Mouse (Mus musculus) brown adipose tissue, adult 24 weeks (tissue): ENCODE results near the gene Dip2b. TPM values are rescaled to one million over a fixed set of nuclear protein-coding genes. Genes with fewer than 3 reads are reported as not detected.

Experiments used
- H3K27ac ChIP-seq: fragments of 200-500 bp; replicated peaks from 2 replicates; pipeline ENCODE4 v1.5.1; 2012; ENCODE audit warnings: low read depth, mild to moderate bottlenecking, low read length
- H3K4me1 ChIP-seq: fragments of 200-500 bp; 2 replicates; pipeline ENCODE4 v1.6.1; 2012; ENCODE audit warnings: low read length, mixed read lengths; ENCODE audit not compliant: control insufficient read depth, insufficient read depth, insufficient read length
- H3K4me3 ChIP-seq: fragments of 200-500 bp; 2 replicates; pipeline ENCODE4 v1.5.1; 2012; ENCODE audit warnings: low read depth, mild to moderate bottlenecking, low read length, moderate library complexity; ENCODE audit not compliant: insufficient read depth
- polyA plus RNA-seq: library from polyadenylated mRNA; stranded (reverse); fragments of >200 nt; gene quantifications from 2 replicates; pipeline ENCODE4 v1.2.4, GENCODE M21; 2012; ENCODE audit not compliant: missing spikeins, insufficient read depth, insufficient read length

Gene Dip2b
- polyA plus RNA-seq, 1 experiment: 3.8 TPM

- peak overlapping the region; percentile 66 for H3K27ac ChIP-seq
- H3K4me1 ChIP-seq: peaks cover 7% of the 10 kb centered on the region
- peak overlapping the region; percentile 78 for H3K4me3 ChIP-seq
These were observed 687 bp downstream of the Dip2b start for GRCm38 (mm10) chr15:100039001-100039701.

- H3K27ac ChIP-seq: peak overlapping the region; percentile 15; the same call in 1 of the 2 replicates
- 0 out of 2 replicates have a peak overlapping the region, but pooled peaks have one; percentile 0 for H3K4me3 ChIP-seq
- peaks cover 16% of the 10 kb centered on the region for H3K4me1 ChIP-seq
These were observed 2.2 kb downstream of the Dip2b start for GRCm38 (mm10) chr15:100040541-100041266.

GRCm38 (mm10) chr15:100041267-100042047 is 3.0 kb downstream of the Dip2b start:
- Histone ChIP-seq H3K4me1 (peaks cover 23% of the 10 kb centered on the region), H3K27ac (peak overlapping the region; percentile 15; the same call in 1 of the 2 replicates), H3K4me3 (peak overlapping the region; percentile 23)

GRCm38 (mm10) chr15:100042048-100042400 is 3.6 kb downstream of the Dip2b start:
- H3K4me3 ChIP-seq: peak overlapping the region; percentile 23
- H3K27ac ChIP-seq: peak overlapping the region; percentile 15
- H3K4me1 ChIP-seq: peaks cover 24% of the 10 kb centered on the region

GRCm38 (mm10) chr15:100045576-100045975 is 7.1 kb downstream of the Dip2b start:
- no peak overlapping the region for H3K27ac ChIP-seq
- peaks cover 24% of the 10 kb centered on the region for H3K4me1 ChIP-seq
- no peak overlapping the region for H3K4me3 ChIP-seq

GRCm38 (mm10) chr15:100049496-100050087 is 11.1 kb downstream of the Dip2b start:
- no peak overlapping the region for H3K27ac ChIP-seq
- peaks cover 19% of the 10 kb centered on the region for H3K4me1 ChIP-seq
- no peak overlapping the region for H3K4me3 ChIP-seq

GRCm38 (mm10) chr15:100050940-100051339 is 12.5 kb downstream of the Dip2b start:
- Histone ChIP-seq H3K4me1 (peaks cover 8% of the 10 kb centered on the region), H3K4me3 (no peak overlapping the region), H3K27ac (no peak overlapping the region)

- Histone ChIP-seq H3K4me3 (no peak overlapping the region), H3K4me1 (peaks cover 6% of the 10 kb centered on the region), H3K27ac (no peak overlapping the region)
These were observed 14.3 kb downstream of the Dip2b start for GRCm38 (mm10) chr15:100052726-100053125.

GRCm38 (mm10) chr15:100056397-100056908 is 18.0 kb downstream of the Dip2b start:
- Histone ChIP-seq H3K4me1 (peaks cover 13% of the 10 kb centered on the region), H3K27ac (no peak overlapping the region), H3K4me3 (no peak overlapping the region)

- H3K4me1 ChIP-seq: peaks cover 11% of the 10 kb centered on the region
- H3K27ac ChIP-seq: no peak overlapping the region
- H3K4me3 ChIP-seq: no peak overlapping the region
These were observed 19.2 kb downstream of the Dip2b start for GRCm38 (mm10) chr15:100057698-100058097.

GRCm38 (mm10) chr15:100058143-100058542 is 19.7 kb downstream of the Dip2b start:
- Histone ChIP-seq H3K4me1 (peaks cover 11% of the 10 kb centered on the region), H3K27ac (no peak overlapping the region), H3K4me3 (no peak overlapping the region)

GRCm38 (mm10) chr15:100058912-100059311 is 20.4 kb downstream of the Dip2b start:
- no peak overlapping the region for H3K27ac ChIP-seq
- peaks cover 11% of the 10 kb centered on the region for H3K4me1 ChIP-seq
- no peak overlapping the region for H3K4me3 ChIP-seq

- peaks cover 11% of the 10 kb centered on the region for H3K4me1 ChIP-seq
- H3K27ac ChIP-seq: no peak overlapping the region
- H3K4me3 ChIP-seq: no peak overlapping the region
These were observed 21.3 kb downstream of the Dip2b start for GRCm38 (mm10) chr15:100059626-100060311.

GRCm38 (mm10) chr15:100060513-100061140 is 22.2 kb downstream of the Dip2b start:
- Histone ChIP-seq H3K4me1 (peaks cover 11% of the 10 kb centered on the region), H3K4me3 (no peak overlapping the region), H3K27ac (no peak overlapping the region)
